Comparison of ENCODE assay signal across 15 mouse cellular contexts in the genomic region with DNA sequence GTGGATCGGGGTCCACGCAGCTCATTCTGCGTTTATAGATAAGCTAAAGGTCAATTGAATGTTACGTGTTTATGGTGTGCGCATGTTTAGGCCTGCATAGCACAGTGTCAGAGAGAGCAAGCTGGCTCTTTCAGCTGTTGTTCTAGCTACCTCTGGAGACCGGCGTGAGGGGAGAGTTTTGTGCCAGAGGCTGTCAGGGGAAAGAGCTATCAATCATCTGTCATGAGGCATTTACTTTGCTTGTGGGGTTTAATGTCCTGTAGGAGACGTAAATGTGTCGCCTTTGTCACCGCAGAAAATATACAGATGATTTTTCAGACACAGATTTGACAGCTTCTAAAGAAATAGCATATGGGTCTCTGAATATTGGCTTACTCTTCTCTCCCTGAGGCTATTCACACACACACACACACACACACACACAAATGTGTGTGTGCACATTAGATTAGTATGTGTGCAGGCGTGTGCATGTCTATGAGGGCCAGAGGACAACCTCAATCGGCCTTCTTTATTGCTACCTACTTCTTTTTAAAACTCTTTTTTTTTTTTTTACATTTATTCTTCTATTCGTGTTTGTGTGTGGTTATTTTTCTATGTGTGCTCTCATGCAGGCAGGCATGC.
DNase-seq lines count a peak whose midpoint lies in the region; ATAC-seq and TF ChIP-seq lines count a peak whose summit lies in the region.
"Had no signal": no experiment of that assay in that cellular context is flagged by ENCODE, and none has a peak within 500 bp of the region (broad histone marks: within the 10 kb centered on the region; RNA-seq: fewer than 3 reads in every experiment).

No protein-coding gene starts in this region.

- no peaks in the 10 kb centered on the region for H3K4me1 ChIP-seq in kidney, postnatal 0 days (replicated peaks; ENCODE audit: insufficient read depth, low read length)
- H3K4me1 ChIP-seq in hindbrain, embryonic 11.5 days (replicated peaks; ENCODE audit: control insufficient read depth, insufficient read depth, low read length), result peaks cover 2% of the 10 kb centered on the region; the same call in 1 of the 2 replicates
- H3K4me1 ChIP-seq in midbrain, embryonic 12.5 days, result peaks cover 16% of the 10 kb centered on the region
- H3K4me1 ChIP-seq in stomach, embryonic 16.5 days (ENCODE audit: control insufficient read depth, insufficient read depth, low read length), result no peaks in the 10 kb centered on the region
- no peaks in the 10 kb centered on the region for H3K4me1 ChIP-seq in thymus, adult 2 months (replicated peaks; ENCODE audit: control insufficient read depth, insufficient read depth, low read length)

- H3K27me3 ChIP-seq in kidney, postnatal 0 days (ENCODE audit: insufficient read depth, low read length), result no peaks in the 10 kb centered on the region
- no peaks in the 10 kb centered on the region for H3K27me3 ChIP-seq in hindbrain, embryonic 11.5 days (ENCODE audit: control insufficient read depth, insufficient read depth, low read length)
- peaks cover 25% of the 10 kb centered on the region for H3K27me3 ChIP-seq in midbrain, embryonic 12.5 days
- no peaks in the 10 kb centered on the region for H3K27me3 ChIP-seq in stomach, embryonic 16.5 days (ENCODE audit: control insufficient read depth, insufficient read depth, low read length)
- no peaks in the 10 kb centered on the region for H3K27me3 ChIP-seq in thymus, adult 2 months (ENCODE audit: control insufficient read depth, insufficient read depth, low read length)

- H3K27ac ChIP-seq in kidney, postnatal 0 days, result no peak overlapping the region
- 0 out of 2 replicates have a peak overlapping the region, but pooled peaks have one; percentile 54 for H3K27ac ChIP-seq in hindbrain, embryonic 11.5 days (ENCODE audit: low read depth, low read length)
- peak overlapping the region; percentile 67 for H3K27ac ChIP-seq in midbrain, embryonic 12.5 days (replicated peaks)
- H3K27ac ChIP-seq in stomach, embryonic 16.5 days (ENCODE audit: low read length), result peak overlapping the region; percentile 30
- H3K27ac ChIP-seq in thymus, adult 2 months (ENCODE audit: control insufficient read depth, insufficient read depth, low read length), result no peak overlapping the region

- peak; percentile 28 for DNase-seq in kidney, postnatal 0 days (ENCODE audit: low spot score)
- DNase-seq in kidney, postnatal 36 days, result no peak
- peak; percentile 55 for DNase-seq in hindbrain, embryonic 11.5 days (ENCODE audit: low spot score)
- DNase-seq in cerebellum, adult 11-12 months, result no peak
- DNase-seq in thymus, adult 2 months, result no peak
- no peak for DNase-seq in adrenal gland, adult 8-10 months
- DNase-seq: adrenal gland, postnatal 36 days; cerebellum, postnatal 14 days; heart, postnatal 36 days; kidney, postnatal 14 days; thymus, postnatal 36 days had no signal

- no peaks in the 10 kb centered on the region for H3K9me3 ChIP-seq in kidney, postnatal 0 days (replicated peaks; ENCODE audit: low read length)
- no peaks in the 10 kb centered on the region for H3K9me3 ChIP-seq in hindbrain, embryonic 11.5 days (ENCODE audit: control insufficient read depth, low read length)
- H3K9me3 ChIP-seq in midbrain, embryonic 12.5 days, result no peaks in the 10 kb centered on the region
- no peaks in the 10 kb centered on the region for H3K9me3 ChIP-seq in stomach, embryonic 16.5 days (replicated peaks; ENCODE audit: control insufficient read depth, low read length)

- TF ChIP-seq POLR2A in thymus, adult 2 months (IDR thresholded peaks at IDR 0.05; ENCODE audit: control insufficient read depth, extremely low read depth, insufficient read depth, low read length, poor library complexity), result no peak

- ATAC-seq in kidney, postnatal 0 days (replicated peaks; ENCODE audit: low FRiP score, low read depth), result no peak
- ATAC-seq in hindbrain, embryonic 11.5 days (ENCODE audit: low FRiP score), result peak; percentile 88
- ATAC-seq in midbrain, embryonic 12.5 days (ENCODE audit: low FRiP score, low read depth), result peak; percentile 88
- ATAC-seq in stomach, embryonic 16.5 days (ENCODE audit: insufficient read depth, low FRiP score), result no peak

- H3K4me2 ChIP-seq in kidney, postnatal 0 days (ENCODE audit: low read length), result no peak overlapping the region
- no peak overlapping the region for H3K4me2 ChIP-seq in hindbrain, embryonic 11.5 days (replicated peaks; ENCODE audit: low read depth, low read length)
- H3K4me2 ChIP-seq in midbrain, embryonic 12.5 days (replicated peaks), result no peak overlapping the region; the same call in 1 of the 2 replicates
- no peak overlapping the region for H3K4me2 ChIP-seq in stomach, embryonic 16.5 days (ENCODE audit: low read depth, low read length)

- H3K4me3 ChIP-seq in kidney, postnatal 0 days (replicated peaks; ENCODE audit: low read depth, low read length), result no peak overlapping the region
- no peak overlapping the region for H3K4me3 ChIP-seq in hindbrain, embryonic 11.5 days (ENCODE audit: low read depth, low read length)
- H3K4me3 ChIP-seq in midbrain, embryonic 12.5 days, result no peak overlapping the region
- no peak overlapping the region for H3K4me3 ChIP-seq in stomach, embryonic 16.5 days (replicated peaks; ENCODE audit: low read length)
- no peak overlapping the region for H3K4me3 ChIP-seq in thymus, adult 2 months (ENCODE audit: control insufficient read depth, insufficient read depth, low read length)
- H3K4me3 ChIP-seq: erythroblast, embryonic 14.5 days; myocyte had no signal

- no peak for TF ChIP-seq CTCF in kidney, postnatal 0 days (IDR thresholded peaks at IDR 0.05; ENCODE audit: low read depth)
- TF ChIP-seq CTCF in thymus, adult 2 months (IDR thresholded peaks at IDR 0.05; ENCODE audit: borderline replicate concordance, control insufficient read depth, extremely low read depth, insufficient read depth, low read length, poor library complexity), result no peak

- no peaks in the 10 kb centered on the region for H3K36me3 ChIP-seq in kidney, postnatal 0 days (ENCODE audit: insufficient read depth, low read length)
- H3K36me3 ChIP-seq in hindbrain, embryonic 11.5 days (ENCODE audit: control insufficient read depth, insufficient read depth, low read length), result no peaks in the 10 kb centered on the region
- H3K36me3 ChIP-seq in midbrain, embryonic 12.5 days, result no peaks in the 10 kb centered on the region
- no peaks in the 10 kb centered on the region for H3K36me3 ChIP-seq in stomach, embryonic 16.5 days (ENCODE audit: control insufficient read depth, insufficient read depth, low read length)
- H3K36me3 ChIP-seq in thymus, adult 2 months (ENCODE audit: control insufficient read depth, insufficient read depth, low read length), result no peaks in the 10 kb centered on the region

- WGBS in kidney, postnatal 0 days, result 42% methylated on average over 13 of the region's 13 CpGs
- 42% methylated on average over 13 of the region's 13 CpGs for WGBS in hindbrain, embryonic 11.5 days
- WGBS in midbrain, embryonic 12.5 days, result 52% methylated on average over 13 of the region's 13 CpGs
- WGBS in stomach, embryonic 16.5 days, result 46% methylated on average over 13 of the region's 13 CpGs
- 84% methylated on average over 13 of the region's 13 CpGs for WGBS in thymus, adult 2 months

- no peak overlapping the region for H3K9ac ChIP-seq in kidney, postnatal 0 days (ENCODE audit: low read depth, low read length)
- H3K9ac ChIP-seq in hindbrain, embryonic 11.5 days (ENCODE audit: low read depth, low read length), result 0 out of 2 replicates have a peak overlapping the region, but pooled peaks have one; percentile 16
- H3K9ac ChIP-seq in midbrain, embryonic 12.5 days (replicated peaks), result no peak overlapping the region
- no peak overlapping the region for H3K9ac ChIP-seq in stomach, embryonic 16.5 days (ENCODE audit: low read length)

Comparison
In these comparisons a context has a peak if more than half of its experiments do, and no peak if none do; other contexts are left out.
1. DNase-seq: peak in kidney, postnatal 0 days (single experiment) and hindbrain, embryonic 11.5 days (single experiment); none in kidney, postnatal 36 days (0 of 2), cerebellum, adult 11-12 months (single experiment), thymus, adult 2 months (single experiment) and adrenal gland, adult 8-10 months (single experiment).
2. ATAC-seq: peak in hindbrain, embryonic 11.5 days (single experiment) and midbrain, embryonic 12.5 days (single experiment); none in kidney, postnatal 0 days (single experiment) and stomach, embryonic 16.5 days (single experiment).
3. H3K27ac ChIP-seq: peak in hindbrain, embryonic 11.5 days (single experiment), midbrain, embryonic 12.5 days (single experiment) and stomach, embryonic 16.5 days (single experiment); none in kidney, postnatal 0 days (single experiment) and thymus, adult 2 months (single experiment).